Mouse (Mus musculus) CH12.LX (cell line): Measurements from ENCODE around the gene Adam30. TPM values are rescaled to one million over a fixed set of nuclear protein-coding genes. Genes with fewer than 3 reads are reported as not detected.

Experiments used
- DNase-seq: peaks from one replicate; pipeline ENCODE4 v3.0.0-alpha.2; 2013; ENCODE audit errors: extremely low read depth
- H3K27ac ChIP-seq: 2 replicates; pipeline ENCODE4 v1.5.1; 2012; ENCODE audit warnings: low read depth, mild to moderate bottlenecking, control low read depth, moderate library complexity; ENCODE audit not compliant: insufficient read depth
- H3K27me3 ChIP-seq: replicated peaks from 2 replicates; pipeline ENCODE3; 2012; ENCODE audit warnings: inconsistent platforms
- H3K36me3 ChIP-seq, 2 experiments: replicated peaks in 1 of 2; 2 replicates each; pipeline versions ENCODE3 to v1.6.1; 2012; ENCODE audit warnings: inconsistent platforms in 1 of 2, low read length in 1 of 2, mild to moderate bottlenecking in 1 of 2, mixed read lengths in 1 of 2, moderate library complexity in 1 of 2; ENCODE audit not compliant: control insufficient read depth in 1 of 2, insufficient read depth in 1 of 2
- H3K4me1 ChIP-seq, 2 experiments: 2 replicates each; pipeline ENCODE4 v1.6.1; 2012; ENCODE audit warnings: inconsistent platforms in 1 of 2, moderate library complexity in 1 of 2; ENCODE audit not compliant: insufficient read depth in 2 of 2, control insufficient read depth in 1 of 2
- H3K4me2 ChIP-seq: 2 replicates; pipeline ENCODE4 v1.6.1; 2012; ENCODE audit warnings: low read depth, mild to moderate bottlenecking, control low read depth; ENCODE audit not compliant: poor library complexity, insufficient read depth, severe bottlenecking
- H3K4me3 ChIP-seq, 3 experiments: fragments of 150-350 bp in 1 of 3; sonication (generic) in 1 of 3; replicated peaks in 1 of 3; 2 replicates each; pipeline versions ENCODE3 to v1.5.1; 2011 to 2012; ENCODE audit warnings: low read depth in 2 of 3, low read length in 2 of 3, mild to moderate bottlenecking in 2 of 3, moderate library complexity in 2 of 3, control low read depth in 1 of 3, improper control_type of control experiment in 1 of 3, inconsistent platforms in 1 of 3, mixed read lengths in 1 of 3; ENCODE audit not compliant: poor library complexity in 1 of 3
- H3K79me2 ChIP-seq: replicated peaks from 2 replicates; pipeline ENCODE4 v1.6.1; 2012; ENCODE audit warnings: mild to moderate bottlenecking, moderate library complexity; ENCODE audit not compliant: control insufficient read depth, poor library complexity, insufficient read depth, severe bottlenecking; ENCODE audit errors: extremely low read depth
- H3K9ac ChIP-seq: 2 replicates; pipeline ENCODE4 v1.6.1; 2012; ENCODE audit warnings: low read depth, mild to moderate bottlenecking, control low read depth, moderate library complexity; ENCODE audit not compliant: insufficient read depth
- H3K9me3 ChIP-seq: replicated peaks from 2 replicates; pipeline ENCODE3; 2012; ENCODE audit warnings: low read length, inconsistent platforms, mixed read lengths
- BHLHE40 ChIP-seq: IDR thresholded peaks from 2 replicates; pipeline ENCODE4 v1.6.1; 2011; ENCODE audit warnings: mild to moderate bottlenecking, low read depth, low read length, improper control_type of control experiment
- CHD2 ChIP-seq: IDR thresholded peaks from 2 replicates; pipeline ENCODE4 v1.6.1; 2011; ENCODE audit warnings: low read length, improper control_type of control experiment
- CTCF ChIP-seq, 2 experiments: IDR thresholded peaks in 1 of 2; conservative IDR thresholded peaks in 1 of 2; 2 replicates each; pipeline ENCODE4 v1.5.1; 2011 to 2012; ENCODE audit warnings: low read depth in 2 of 2, low read length in 2 of 2, improper control_type of control experiment in 1 of 2, inconsistent platforms in 1 of 2, mild to moderate bottlenecking in 1 of 2, moderate library complexity in 1 of 2
- ELF1 ChIP-seq: IDR thresholded peaks from 2 replicates; pipeline ENCODE4 v1.6.1; 2014; ENCODE audit warnings: low read depth, mild to moderate bottlenecking, inconsistent platforms, low read length, improper control_type of control experiment
- ETS1 ChIP-seq: conservative IDR thresholded peaks from 2 replicates; pipeline ENCODE4 v1.6.1; 2012; ENCODE audit warnings: low read depth, mild to moderate bottlenecking, inconsistent platforms, low read length, improper control_type of control experiment, moderate library complexity
- JUN ChIP-seq: IDR thresholded peaks from 2 replicates; pipeline ENCODE4 v1.6.1; 2011; ENCODE audit warnings: low read depth, mild to moderate bottlenecking, low read length, improper control_type of control experiment, moderate library complexity; ENCODE audit not compliant: insufficient read depth
- MAFK ChIP-seq: IDR thresholded peaks from 2 replicates; pipeline ENCODE4 v1.6.1; 2011; ENCODE audit warnings: low read length, improper control_type of control experiment; ENCODE audit not compliant: insufficient replicate concordance
- MAX ChIP-seq: IDR thresholded peaks from 2 replicates; pipeline ENCODE4 v1.6.1; 2011; ENCODE audit warnings: low read length, improper control_type of control experiment
- MAZ ChIP-seq: IDR thresholded peaks from 2 replicates; pipeline ENCODE4 v1.6.1; 2012; ENCODE audit warnings: low read depth, mild to moderate bottlenecking, inconsistent platforms, low read length, improper control_type of control experiment, moderate library complexity
- MXI1 ChIP-seq: IDR thresholded peaks from 2 replicates; pipeline ENCODE4 v1.6.1; 2011; ENCODE audit warnings: mild to moderate bottlenecking, low read depth, low read length, improper control_type of control experiment
- MYC ChIP-seq: IDR thresholded peaks from 2 replicates; pipeline ENCODE4 v1.6.1; 2011; ENCODE audit warnings: low read depth, mild to moderate bottlenecking, improper control_type of control experiment, low read length
- NELFE ChIP-seq: IDR thresholded peaks from 2 replicates; pipeline ENCODE4 v1.6.1; 2011; ENCODE audit warnings: low read depth, low read length, improper control_type of control experiment
- SIN3A ChIP-seq: IDR thresholded peaks from 2 replicates; pipeline ENCODE4 v1.6.1; 2012; ENCODE audit warnings: low read length, improper control_type of control experiment, inconsistent platforms
- SMC3 ChIP-seq: IDR thresholded peaks from 2 replicates; pipeline ENCODE4 v1.6.1; 2011; ENCODE audit warnings: low read depth, low read length, improper control_type of control experiment
- TBP ChIP-seq: conservative IDR thresholded peaks from 2 replicates; pipeline ENCODE4 v1.6.1; 2011; ENCODE audit warnings: low read depth, low read length, improper control_type of control experiment
- TCF12 ChIP-seq: IDR thresholded peaks from 2 replicates; pipeline ENCODE4 v1.6.1; 2014; ENCODE audit warnings: low read depth, mild to moderate bottlenecking, inconsistent platforms, low read length, improper control_type of control experiment
- ZKSCAN1 ChIP-seq: IDR thresholded peaks from 2 replicates; pipeline ENCODE4 v1.6.1; 2012; ENCODE audit warnings: low read depth, inconsistent platforms, low read length, improper control_type of control experiment, borderline replicate concordance
- ZMIZ1 ChIP-seq: IDR thresholded peaks from 2 replicates; pipeline ENCODE4 v1.6.1; 2012; ENCODE audit warnings: low read depth, mild to moderate bottlenecking, inconsistent platforms, low read length, improper control_type of control experiment
- dilution Hi-C: fragments of 300-500 bp; cut with MboI; formaldehyde crosslinking; loops from 2 replicates; pipeline ENCODE4 v1.14.3; 2020; ENCODE audit warnings: low sequenced_read_pairs; ENCODE audit not compliant: extremely low pct_unique_long_range_greater_than_20kb, extremely low pct_ligation_motif_present
- in situ Hi-C: fragments of 300-500 bp; cut with MboI; formaldehyde crosslinking; loops from 3 replicates; pipeline ENCODE4 v1.14.3; 2019; ENCODE audit warnings: low sequenced_read_pairs, low pct_ligation_motif_present, low pct_unique_long_range_greater_than_20kb, mixed read lengths
- polyA plus RNA-seq: library from polyadenylated mRNA; unstranded; fragments of >175 nt; gene quantifications from 2 replicates; pipeline ENCODE4 v1.2.1, GENCODE M21; 2012; ENCODE audit warnings: low read depth; ENCODE audit not compliant: insufficient read length
- total RNA-seq, 2 experiments: library from RNA; depleted of rRNA; stranded (reverse); fragments of 300-350 nt in 1 of 2; fragments of >200 nt in 1 of 2; gene quantifications; 2 replicates each; pipeline ENCODE4 v1.2.3; 2012 to 2014

The Adam30 gene
- total and polyA plus RNA-seq, 3 experiments, result not detected

DNA sequence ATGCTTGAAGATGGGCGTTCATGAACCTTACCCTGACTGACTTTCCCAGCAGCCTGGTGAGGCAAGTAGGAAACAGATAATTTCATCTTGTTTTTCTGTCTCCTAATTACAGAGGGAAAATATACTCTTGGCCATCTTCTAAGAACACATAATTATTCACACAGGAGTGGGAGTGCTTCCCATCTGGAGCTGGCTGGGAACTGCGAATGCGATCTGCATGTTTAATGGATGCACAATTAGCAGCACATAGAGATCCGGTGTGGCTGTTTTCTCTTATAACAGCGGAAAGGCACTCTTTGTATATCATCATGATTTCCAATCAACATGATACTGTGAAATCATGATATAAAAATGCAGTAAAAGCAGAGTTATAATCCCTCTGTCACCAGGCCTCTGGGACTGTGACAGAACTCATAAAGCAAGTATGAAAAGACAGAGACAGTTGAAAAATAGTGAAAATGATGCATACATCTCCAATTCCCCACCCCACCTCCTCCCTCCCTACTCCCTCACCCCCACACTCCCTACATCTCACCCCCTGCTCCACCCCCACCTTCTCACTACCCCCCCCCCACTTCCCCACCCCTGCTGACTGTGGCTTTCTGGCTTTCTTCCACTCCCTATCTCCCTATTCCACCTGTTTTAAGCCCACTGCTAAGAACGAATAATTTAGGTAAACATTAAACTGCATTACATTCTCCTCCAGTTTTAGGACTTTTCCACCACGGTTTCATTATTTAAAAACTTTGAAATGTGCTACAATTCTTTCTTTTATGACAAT, 51.1 kb downstream of the Adam30 start:
- in situ Hi-C loops (no loop called here), dilution Hi-C loops (no loop called here)
- Histone ChIP-seq H3K4me1 (no peaks in the 10 kb centered on the region), H3K79me2 (no peaks in the 10 kb centered on the region), H3K27me3 (peaks cover 11% of the 10 kb centered on the region), H3K36me3 (no peaks in the 10 kb centered on the region), H3K27ac (no peak overlapping the region), H3K4me2 (no peak overlapping the region), H3K4me3 (no peak overlapping the region), H3K9ac (no peak overlapping the region), H3K9me3 (no peaks in the 10 kb centered on the region)
- TF ChIP-seq MAX (no peak), CHD2 (no peak), MAFK (no peak), JUN (no peak), ZMIZ1 (no peak), TCF12 (no peak), CTCF (conservative IDR thresholded peaks at IDR 0.05 in 1 of 2, IDR thresholded peaks at IDR 0.05 in 1 of 2; ENCODE audit: low read depth in 2 of 2, low read length in 2 of 2) (no peak), MXI1 (no peak), SIN3A (no peak), TBP (no peak), ELF1 (no peak), BHLHE40 (no peak), NELFE (no peak), MAZ (no peak), ZKSCAN1 (no peak), MYC (no peak), SMC3 (no peak), ETS1 (no peak)
- no peak for DNase-seq

Other genes with a start within 250 kb of the Adam30 start
- 9.5 and 11.3 TPM in 2 replicates for gene Notch2, start 147.1 kb upstream of the Adam30 start, total RNA-seq (2012; rRNA removed)
- gene Notch2, start 147.1 kb upstream of the Adam30 start, total RNA-seq (2014; rRNA removed), result 2.8 and 3.3 TPM in 2 replicates
- gene Notch2, start 147.1 kb upstream of the Adam30 start, polyA plus RNA-seq, result 8.6 and 11.1 TPM in 2 replicates
- not detected in 2 replicates for gene Reg4, start 61.5 kb downstream of the Adam30 start, total RNA-seq (2012; rRNA removed)
- not detected in 2 replicates for gene Reg4, start 61.5 kb downstream of the Adam30 start, total RNA-seq (2014; rRNA removed)
- not detected in 2 replicates for gene Reg4, start 61.5 kb downstream of the Adam30 start, polyA plus RNA-seq
- not detected in 2 replicates for gene Hmgcs2, start 119.8 kb downstream of the Adam30 start, total RNA-seq (2012; rRNA removed)
- not detected in 2 replicates for gene Hmgcs2, start 119.8 kb downstream of the Adam30 start, total RNA-seq (2014; rRNA removed)
- not detected in 2 replicates for gene Hmgcs2, start 119.8 kb downstream of the Adam30 start, polyA plus RNA-seq
- 500 and 631 TPM in 2 replicates for gene Phgdh, start 179.4 kb downstream of the Adam30 start, total RNA-seq (2012; rRNA removed)
- gene Phgdh, start 179.4 kb downstream of the Adam30 start, total RNA-seq (2014; rRNA removed), result 540 and 587 TPM in 2 replicates
- gene Phgdh, start 179.4 kb downstream of the Adam30 start, polyA plus RNA-seq, result 543 and 677 TPM in 2 replicates
- 0.04 TPM in 1 of 2 replicates, not detected in the other for gene Zfp697, start 221.8 kb downstream of the Adam30 start, total RNA-seq (2012; rRNA removed)
- not detected in 2 replicates for gene Zfp697, start 221.8 kb downstream of the Adam30 start, total RNA-seq (2014; rRNA removed)
- not detected in 2 replicates for gene Zfp697, start 221.8 kb downstream of the Adam30 start, polyA plus RNA-seq